Mouse (Mus musculus): ENCODE data around the gene Dscaml1. TPM values are rescaled to one million over a fixed set of nuclear protein-coding genes. Genes with fewer than 3 reads are reported as not detected.

Dscaml1 gene
- polyA plus RNA-seq, 1 experiment from 2014 or later: 0.24 TPM

GRCm38 (mm10) chr9:45386698-45387097, 39.7 kb upstream of the Dscaml1 start:
- H3K4me2 ChIP-seq (ENCODE audit: low read length): no peak overlapping the region
- DNase-seq (ENCODE audit: low spot score) (no peak), ATAC-seq (replicated peaks; ENCODE audit: low FRiP score, low read depth) (no peak)
- H3K36me3 ChIP-seq (ENCODE audit: insufficient read depth, low read length): no peaks in the 10 kb centered on the region
- H3K4me3 ChIP-seq (replicated peaks; ENCODE audit: low read depth, low read length): no peak overlapping the region
- no peaks in the 10 kb centered on the region for H3K27me3 ChIP-seq (ENCODE audit: insufficient read depth, low read length)
- H3K4me1 ChIP-seq (replicated peaks; ENCODE audit: insufficient read depth, low read length): no peaks in the 10 kb centered on the region
- no peak overlapping the region for H3K9ac ChIP-seq (ENCODE audit: low read depth, low read length)
- H3K27ac ChIP-seq: no peak overlapping the region
- no peaks in the 10 kb centered on the region for H3K9me3 ChIP-seq (replicated peaks; ENCODE audit: low read length)
- 78% methylated on average over 5 of the region's 5 CpGs for WGBS
- TF ChIP-seq CTCF (IDR thresholded peaks at IDR 0.05; ENCODE audit: low read depth): 0 out of 2 replicates have a peak, but pooled peaks have one; percentile 25

GRCm38 (mm10) chr9:45388385-45388994, 37.9 kb upstream of the Dscaml1 start:
- ATAC-seq (replicated peaks; ENCODE audit: low FRiP score, low read depth) (peak; percentile 77), DNase-seq (ENCODE audit: low spot score) (peak; percentile 91)
- no peaks in the 10 kb centered on the region for H3K27me3 ChIP-seq (ENCODE audit: insufficient read depth, low read length)

DNA sequence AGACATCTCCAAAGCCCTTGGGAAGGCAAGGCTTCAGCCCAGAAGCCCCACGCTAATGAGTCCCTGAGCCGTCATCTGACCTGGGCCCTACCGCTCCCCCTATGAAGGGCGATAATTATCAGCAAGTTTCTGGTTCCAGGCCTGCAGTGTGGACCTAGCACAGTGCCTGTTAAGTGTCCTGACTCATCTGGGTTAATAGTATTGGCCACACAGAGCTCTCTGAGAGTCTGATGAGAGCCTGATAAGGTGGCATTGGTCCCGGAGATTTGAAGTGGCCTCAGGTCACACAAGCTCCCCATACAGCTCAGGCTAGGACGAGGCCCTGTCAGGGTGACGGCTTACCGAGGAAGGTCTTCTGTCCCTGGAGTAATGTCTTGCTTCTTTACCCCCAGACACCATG, 36.8 kb upstream of the Dscaml1 start:
- DNase-seq (ENCODE audit: low spot score) (no peak), ATAC-seq (replicated peaks; ENCODE audit: low FRiP score, low read depth) (0 out of 2 replicates have a peak, but pooled peaks have one; percentile 14)
- H3K9ac ChIP-seq (ENCODE audit: low read depth, low read length): no peak overlapping the region
- H3K4me1 ChIP-seq (replicated peaks; ENCODE audit: insufficient read depth, low read length): no peaks in the 10 kb centered on the region
- no peaks in the 10 kb centered on the region for H3K27me3 ChIP-seq (ENCODE audit: insufficient read depth, low read length)
- 87% methylated on average over 8 of the region's 8 CpGs for WGBS
- no peaks in the 10 kb centered on the region for H3K36me3 ChIP-seq (ENCODE audit: insufficient read depth, low read length)
- H3K4me3 ChIP-seq (replicated peaks; ENCODE audit: low read depth, low read length): no peak overlapping the region
- no peak overlapping the region for H3K4me2 ChIP-seq (ENCODE audit: low read length)
- H3K9me3 ChIP-seq (replicated peaks; ENCODE audit: low read length): no peaks in the 10 kb centered on the region
- H3K27ac ChIP-seq: no peak overlapping the region
- TF ChIP-seq CTCF (IDR thresholded peaks at IDR 0.05; ENCODE audit: low read depth): no peak

More at GRCm38 (mm10) chr9:45388385-45388994, 37.9 kb upstream of the Dscaml1 start:
- H3K4me2 ChIP-seq (ENCODE audit: low read length): no peak overlapping the region
- WGBS: 42% methylated on average over 12 of the region's 12 CpGs
- peak; percentile 99 for TF ChIP-seq CTCF (IDR thresholded peaks at IDR 0.05; ENCODE audit: low read depth)
- no peaks in the 10 kb centered on the region for H3K36me3 ChIP-seq (ENCODE audit: insufficient read depth, low read length)
- no peak overlapping the region for H3K4me3 ChIP-seq (replicated peaks; ENCODE audit: low read depth, low read length)
- no peak overlapping the region for H3K27ac ChIP-seq
- no peak overlapping the region for H3K9ac ChIP-seq (ENCODE audit: low read depth, low read length)
- H3K9me3 ChIP-seq (replicated peaks; ENCODE audit: low read length): no peaks in the 10 kb centered on the region
- H3K4me1 ChIP-seq (replicated peaks; ENCODE audit: insufficient read depth, low read length): no peaks in the 10 kb centered on the region

DNA sequence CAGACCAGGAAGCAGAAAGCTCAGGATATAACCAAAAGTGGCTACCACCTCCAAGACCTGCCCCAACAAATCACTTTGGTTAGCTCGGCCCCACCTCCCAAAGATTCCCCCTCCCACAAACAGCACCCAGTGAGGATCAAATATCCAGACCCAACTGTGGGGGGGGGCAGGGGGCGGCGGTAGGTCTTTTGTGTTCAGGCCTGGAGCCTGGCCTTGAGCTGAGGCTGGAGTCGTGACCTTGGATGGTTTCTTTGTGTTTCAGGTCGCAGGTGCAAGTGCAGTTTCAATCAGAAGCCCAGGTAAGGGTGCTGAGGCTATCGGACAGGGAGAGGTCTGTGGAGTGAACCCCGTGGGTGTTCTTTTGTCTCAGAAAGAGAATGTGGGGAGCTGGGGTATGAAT, 35.1 kb upstream of the Dscaml1 start:
- no peaks in the 10 kb centered on the region for H3K27me3 ChIP-seq (ENCODE audit: insufficient read depth, low read length)
- H3K9ac ChIP-seq (ENCODE audit: low read depth, low read length): no peak overlapping the region
- H3K36me3 ChIP-seq (ENCODE audit: insufficient read depth, low read length): no peaks in the 10 kb centered on the region
- no peak overlapping the region for H3K4me2 ChIP-seq (ENCODE audit: low read length)
- DNase-seq (ENCODE audit: low spot score): no peak
- no peaks in the 10 kb centered on the region for H3K4me1 ChIP-seq (replicated peaks; ENCODE audit: insufficient read depth, low read length)
- H3K27ac ChIP-seq: no peak overlapping the region
- no peak overlapping the region for H3K4me3 ChIP-seq (replicated peaks; ENCODE audit: low read depth, low read length)
- no peaks in the 10 kb centered on the region for H3K9me3 ChIP-seq (replicated peaks; ENCODE audit: low read length)
- ATAC-seq (replicated peaks; ENCODE audit: low FRiP score, low read depth): no peak
- WGBS: 68% methylated on average over 7 of the region's 7 CpGs
- no peak for TF ChIP-seq CTCF (IDR thresholded peaks at IDR 0.05; ENCODE audit: low read depth)

GRCm38 (mm10) chr9:45395218-45395617, 31.2 kb upstream of the Dscaml1 start:
- Histone ChIP-seq H3K27ac (no peak overlapping the region), H3K4me2 (ENCODE audit: low read length) (no peak overlapping the region), H3K9ac (ENCODE audit: low read depth, low read length) (no peak overlapping the region), H3K36me3 (ENCODE audit: insufficient read depth, low read length) (no peaks in the 10 kb centered on the region), H3K27me3 (ENCODE audit: insufficient read depth, low read length) (no peaks in the 10 kb centered on the region), H3K9me3 (replicated peaks; ENCODE audit: low read length) (no peaks in the 10 kb centered on the region), H3K4me1 (replicated peaks; ENCODE audit: insufficient read depth, low read length) (no peaks in the 10 kb centered on the region), H3K4me3 (replicated peaks; ENCODE audit: low read depth, low read length) (no peak overlapping the region)
- 81% methylated on average over 6 of the region's 6 CpGs for WGBS
- no peak for TF ChIP-seq CTCF (IDR thresholded peaks at IDR 0.05; ENCODE audit: low read depth)
- ATAC-seq (replicated peaks; ENCODE audit: low FRiP score, low read depth): no peak
- DNase-seq (ENCODE audit: low spot score): no peak

GRCm38 (mm10) chr9:45395796-45396195, 30.6 kb upstream of the Dscaml1 start:
- no peaks in the 10 kb centered on the region for H3K9me3 ChIP-seq (replicated peaks; ENCODE audit: low read length)
- H3K36me3 ChIP-seq (ENCODE audit: insufficient read depth, low read length): no peaks in the 10 kb centered on the region
- ATAC-seq (replicated peaks; ENCODE audit: low FRiP score, low read depth): no peak
- H3K4me1 ChIP-seq (replicated peaks; ENCODE audit: insufficient read depth, low read length): no peaks in the 10 kb centered on the region
- no peak overlapping the region for H3K4me2 ChIP-seq (ENCODE audit: low read length)
- no peak for DNase-seq (ENCODE audit: low spot score)
- H3K27ac ChIP-seq: 0 out of 2 replicates have a peak overlapping the region, but pooled peaks have one; percentile 20
- H3K27me3 ChIP-seq (ENCODE audit: insufficient read depth, low read length): no peaks in the 10 kb centered on the region
- TF ChIP-seq CTCF (IDR thresholded peaks at IDR 0.05; ENCODE audit: low read depth): no peak
- H3K9ac ChIP-seq (ENCODE audit: low read depth, low read length): no peak overlapping the region
- no peak overlapping the region for H3K4me3 ChIP-seq (replicated peaks; ENCODE audit: low read depth, low read length)
- 43% methylated on average over 3 of the region's 3 CpGs for WGBS
